Mouse (Mus musculus) CH12.LX (cell line): Measurements from ENCODE around the gene Muc20. TPM values are rescaled to one million over a fixed set of nuclear protein-coding genes. Genes with fewer than 3 reads are reported as not detected.

Experiments
- DNase-seq: peaks from one replicate; pipeline ENCODE4 v3.0.0-alpha.2; 2013; ENCODE audit errors: extremely low read depth
- H3K27ac ChIP-seq: 2 replicates; pipeline ENCODE4 v1.5.1; 2012; ENCODE audit warnings: low read depth, mild to moderate bottlenecking, control low read depth, moderate library complexity; ENCODE audit not compliant: insufficient read depth
- H3K27me3 ChIP-seq: replicated peaks from 2 replicates; pipeline ENCODE3; 2012; ENCODE audit warnings: inconsistent platforms
- H3K36me3 ChIP-seq, 2 experiments: replicated peaks in 1 of 2; 2 replicates each; pipeline versions ENCODE3 to v1.6.1; 2012; ENCODE audit warnings: inconsistent platforms in 1 of 2, low read length in 1 of 2, mild to moderate bottlenecking in 1 of 2, mixed read lengths in 1 of 2, moderate library complexity in 1 of 2; ENCODE audit not compliant: control insufficient read depth in 1 of 2, insufficient read depth in 1 of 2
- H3K4me1 ChIP-seq, 2 experiments: 2 replicates each; pipeline ENCODE4 v1.6.1; 2012; ENCODE audit warnings: inconsistent platforms in 1 of 2, moderate library complexity in 1 of 2; ENCODE audit not compliant: insufficient read depth in 2 of 2, control insufficient read depth in 1 of 2
- H3K4me2 ChIP-seq: 2 replicates; pipeline ENCODE4 v1.6.1; 2012; ENCODE audit warnings: low read depth, mild to moderate bottlenecking, control low read depth; ENCODE audit not compliant: poor library complexity, insufficient read depth, severe bottlenecking
- H3K4me3 ChIP-seq, 3 experiments: fragments of 150-350 bp in 1 of 3; sonication (generic) in 1 of 3; replicated peaks in 1 of 3; 2 replicates each; pipeline versions ENCODE3 to v1.5.1; 2011 to 2012; ENCODE audit warnings: low read depth in 2 of 3, low read length in 2 of 3, mild to moderate bottlenecking in 2 of 3, moderate library complexity in 2 of 3, control low read depth in 1 of 3, improper control_type of control experiment in 1 of 3, inconsistent platforms in 1 of 3, mixed read lengths in 1 of 3; ENCODE audit not compliant: poor library complexity in 1 of 3
- H3K79me2 ChIP-seq: replicated peaks from 2 replicates; pipeline ENCODE4 v1.6.1; 2012; ENCODE audit warnings: mild to moderate bottlenecking, moderate library complexity; ENCODE audit not compliant: control insufficient read depth, poor library complexity, insufficient read depth, severe bottlenecking; ENCODE audit errors: extremely low read depth
- H3K9ac ChIP-seq: 2 replicates; pipeline ENCODE4 v1.6.1; 2012; ENCODE audit warnings: low read depth, mild to moderate bottlenecking, control low read depth, moderate library complexity; ENCODE audit not compliant: insufficient read depth
- H3K9me3 ChIP-seq: replicated peaks from 2 replicates; pipeline ENCODE3; 2012; ENCODE audit warnings: low read length, inconsistent platforms, mixed read lengths
- BHLHE40 ChIP-seq: IDR thresholded peaks from 2 replicates; pipeline ENCODE4 v1.6.1; 2011; ENCODE audit warnings: mild to moderate bottlenecking, low read depth, low read length, improper control_type of control experiment
- CHD2 ChIP-seq: IDR thresholded peaks from 2 replicates; pipeline ENCODE4 v1.6.1; 2011; ENCODE audit warnings: low read length, improper control_type of control experiment
- CTCF ChIP-seq, 2 experiments: IDR thresholded peaks in 1 of 2; conservative IDR thresholded peaks in 1 of 2; 2 replicates each; pipeline ENCODE4 v1.5.1; 2011 to 2012; ENCODE audit warnings: low read depth in 2 of 2, low read length in 2 of 2, improper control_type of control experiment in 1 of 2, inconsistent platforms in 1 of 2, mild to moderate bottlenecking in 1 of 2, moderate library complexity in 1 of 2
- ELF1 ChIP-seq: IDR thresholded peaks from 2 replicates; pipeline ENCODE4 v1.6.1; 2014; ENCODE audit warnings: low read depth, mild to moderate bottlenecking, inconsistent platforms, low read length, improper control_type of control experiment
- ETS1 ChIP-seq: conservative IDR thresholded peaks from 2 replicates; pipeline ENCODE4 v1.6.1; 2012; ENCODE audit warnings: low read depth, mild to moderate bottlenecking, inconsistent platforms, low read length, improper control_type of control experiment, moderate library complexity
- JUN ChIP-seq: IDR thresholded peaks from 2 replicates; pipeline ENCODE4 v1.6.1; 2011; ENCODE audit warnings: low read depth, mild to moderate bottlenecking, low read length, improper control_type of control experiment, moderate library complexity; ENCODE audit not compliant: insufficient read depth
- JUND ChIP-seq: conservative IDR thresholded peaks from 2 replicates; pipeline ENCODE4 v1.6.1; 2011; ENCODE audit warnings: low read depth, low read length, improper control_type of control experiment
- MAZ ChIP-seq: IDR thresholded peaks from 2 replicates; pipeline ENCODE4 v1.6.1; 2012; ENCODE audit warnings: low read depth, mild to moderate bottlenecking, inconsistent platforms, low read length, improper control_type of control experiment, moderate library complexity
- MEF2A ChIP-seq: IDR thresholded peaks from 2 replicates; pipeline ENCODE4 v1.6.1; 2014; ENCODE audit warnings: low read depth, mild to moderate bottlenecking, inconsistent platforms, low read length, improper control_type of control experiment, borderline replicate concordance
- MXI1 ChIP-seq: IDR thresholded peaks from 2 replicates; pipeline ENCODE4 v1.6.1; 2011; ENCODE audit warnings: mild to moderate bottlenecking, low read depth, low read length, improper control_type of control experiment
- MYC ChIP-seq: IDR thresholded peaks from 2 replicates; pipeline ENCODE4 v1.6.1; 2011; ENCODE audit warnings: low read depth, mild to moderate bottlenecking, improper control_type of control experiment, low read length
- NELFE ChIP-seq: IDR thresholded peaks from 2 replicates; pipeline ENCODE4 v1.6.1; 2011; ENCODE audit warnings: low read depth, low read length, improper control_type of control experiment
- NRF1 ChIP-seq: IDR thresholded peaks from 2 replicates; pipeline ENCODE4 v1.6.1; 2014; ENCODE audit warnings: low read depth, mild to moderate bottlenecking, inconsistent platforms, low read length, improper control_type of control experiment, moderate library complexity
- POLR2A ChIP-seq: IDR thresholded peaks from 2 replicates; pipeline ENCODE4 v1.6.1; 2011; ENCODE audit warnings: low read depth, mild to moderate bottlenecking, improper control_type of control experiment, low read length
- RAD21 ChIP-seq: IDR thresholded peaks from 2 replicates; pipeline ENCODE4 v1.6.1; 2011; ENCODE audit warnings: low read depth, mild to moderate bottlenecking, low read length, improper control_type of control experiment, moderate library complexity
- SMC3 ChIP-seq: IDR thresholded peaks from 2 replicates; pipeline ENCODE4 v1.6.1; 2011; ENCODE audit warnings: low read depth, low read length, improper control_type of control experiment
- TBP ChIP-seq: conservative IDR thresholded peaks from 2 replicates; pipeline ENCODE4 v1.6.1; 2011; ENCODE audit warnings: low read depth, low read length, improper control_type of control experiment
- USF1 ChIP-seq: IDR thresholded peaks from 2 replicates; pipeline ENCODE4 v1.6.1; 2014; ENCODE audit warnings: low read depth, mild to moderate bottlenecking, inconsistent platforms, low read length, improper control_type of control experiment
- ZKSCAN1 ChIP-seq: IDR thresholded peaks from 2 replicates; pipeline ENCODE4 v1.6.1; 2012; ENCODE audit warnings: low read depth, inconsistent platforms, low read length, improper control_type of control experiment, borderline replicate concordance
- dilution Hi-C: fragments of 300-500 bp; cut with MboI; formaldehyde crosslinking; loops from 2 replicates; pipeline ENCODE4 v1.14.3; 2020; ENCODE audit warnings: low sequenced_read_pairs; ENCODE audit not compliant: extremely low pct_unique_long_range_greater_than_20kb, extremely low pct_ligation_motif_present
- in situ Hi-C: fragments of 300-500 bp; cut with MboI; formaldehyde crosslinking; loops from 3 replicates; pipeline ENCODE4 v1.14.3; 2019; ENCODE audit warnings: low sequenced_read_pairs, low pct_ligation_motif_present, low pct_unique_long_range_greater_than_20kb, mixed read lengths
- polyA plus RNA-seq: library from polyadenylated mRNA; unstranded; fragments of >175 nt; gene quantifications from 2 replicates; pipeline ENCODE4 v1.2.1, GENCODE M21; 2012; ENCODE audit warnings: low read depth; ENCODE audit not compliant: insufficient read length
- total RNA-seq, 2 experiments: library from RNA; depleted of rRNA; stranded (reverse); fragments of 300-350 nt in 1 of 2; fragments of >200 nt in 1 of 2; gene quantifications; 2 replicates each; pipeline ENCODE4 v1.2.3; 2012 to 2014

The Muc20 gene
- total RNA-seq (2012; rRNA removed): 0.21 and 0.42 TPM in 2 replicates
- total RNA-seq (2014; rRNA removed): 0.16 and 0.36 TPM in 2 replicates
- 0.87 and 1.4 TPM in 2 replicates for polyA plus RNA-seq

DNA sequence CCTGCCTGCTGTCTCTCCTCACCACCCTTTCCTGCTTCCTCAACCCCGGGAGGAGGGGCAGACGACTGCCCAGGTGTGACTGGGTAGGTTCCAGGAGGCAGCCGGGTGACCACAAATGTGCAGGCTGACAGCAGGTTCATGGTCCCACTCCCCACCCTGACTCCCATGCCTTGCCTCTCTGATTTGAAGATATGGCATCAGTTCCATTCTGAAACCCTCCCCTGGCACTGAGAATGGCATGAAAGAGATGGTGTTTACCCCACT is at the start of gene Muc20:
Gene Muc20, minus strand, starts transcription at position 10 of the 264 bp plus-strand sequence.
- dilution Hi-C loops: no loop called here
- H3K4me1 ChIP-seq: peaks cover 14 to 24% of the 10 kb centered on the region in 2 experiments
- TF ChIP-seq MXI1 (no peak), NRF1 (no peak), JUND (no peak), CHD2 (no peak), USF1 (no peak), TBP (no peak), CTCF (conservative IDR thresholded peaks at IDR 0.05 in 1 of 2, IDR thresholded peaks at IDR 0.05 in 1 of 2; ENCODE audit: low read depth in 2 of 2, low read length in 2 of 2) (no peak), MYC (no peak), POLR2A (no peak), ETS1 (no peak), NELFE (no peak), RAD21 (no peak), MAZ (no peak), MEF2A (no peak), BHLHE40 (no peak), JUN (no peak)
- DNase-seq: no peak
- H3K36me3 ChIP-seq: no peaks in the 10 kb centered on the region
- in situ Hi-C loops: loop anchor here (5.0 kb wide), 1 partner anchor 35 kb away; no protein-coding TSS in a partner anchor
- H3K27ac ChIP-seq: no peak within 1 kb of the TSS
- no peak within 1 kb of the TSS for H3K4me2 ChIP-seq
- H3K27me3 ChIP-seq: no peaks in the 10 kb centered on the region
- H3K4me3 ChIP-seq: no peak within 1 kb of the TSS
- H3K79me2 ChIP-seq: no peaks in the 10 kb centered on the region
- H3K9ac ChIP-seq: no peak within 1 kb of the TSS
- no peaks in the 10 kb centered on the region for H3K9me3 ChIP-seq

DNA sequence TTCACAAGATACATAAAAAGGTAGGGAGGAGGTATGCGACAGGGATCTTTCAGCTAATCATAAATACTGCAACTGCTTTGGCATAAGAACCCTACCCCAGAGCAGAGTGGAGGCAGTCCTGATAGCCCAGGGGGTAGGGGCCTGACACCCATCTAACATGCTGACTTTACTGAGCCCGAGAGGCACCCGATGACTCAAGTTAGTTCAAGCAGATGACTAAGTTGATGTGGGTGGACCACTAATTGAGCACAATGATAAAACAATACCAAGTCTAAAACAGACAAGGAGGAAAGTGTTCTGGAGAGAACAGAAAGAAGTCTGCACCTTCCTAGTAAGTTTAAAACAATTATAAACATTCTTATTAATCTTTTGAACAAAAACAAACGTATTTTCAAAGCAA is 34.3 kb upstream of the Muc20 start:
- no peak for DNase-seq
- H3K4me1 ChIP-seq: no peaks in the 10 kb centered on the region
- in situ Hi-C loops: no loop called here
- H3K4me3 ChIP-seq: no peak overlapping the region
- H3K4me2 ChIP-seq: no peak overlapping the region
- peaks cover 32 to 81% of the 10 kb centered on the region in 2 experiments for H3K36me3 ChIP-seq
- H3K79me2 ChIP-seq: no peaks in the 10 kb centered on the region
- TF ChIP-seq ZKSCAN1 (no peak), MEF2A (no peak), ELF1 (no peak), SMC3 (no peak)
- no peak overlapping the region for H3K9ac ChIP-seq
- dilution Hi-C loops: no loop called here
- H3K27ac ChIP-seq: no peak overlapping the region
- H3K9me3 ChIP-seq: no peaks in the 10 kb centered on the region
- no peaks in the 10 kb centered on the region for H3K27me3 ChIP-seq
